Mouse (Mus musculus): ENCODE measurements around the gene Trmt2a.
A peak's percentile ranks its signal among the peaks of the same experiment; 100 is the strongest.

Gene Trmt2a

GRCm38 (mm10) chr16:18233451-18233850 lies 15.0 kb upstream of the Trmt2a start:
- no peak for DNase-seq

- no peak for DNase-seq
These were observed 14.4 kb upstream of the Trmt2a start for GRCm38 (mm10) chr16:18233919-18234670.

GRCm38 (mm10) chr16:18234671-18235388 lies 13.6 kb upstream of the Trmt2a start, which contains the start of gene Zdhhc8:
Zdhhc8 (minus strand) TSS chr16:18235136.
- DNase-seq = peak; percentile 80

- DNase-seq = peak; percentile 73
These were observed 13.0 kb upstream of the Trmt2a start for GRCm38 (mm10) chr16:18235389-18236065.

- DNase-seq = no peak
These were observed 11.6 kb upstream of the Trmt2a start for GRCm38 (mm10) chr16:18236676-18237501.

- no peak for DNase-seq
These were observed 6.9 kb upstream of the Trmt2a start for GRCm38 (mm10) chr16:18241581-18241980.

GRCm38 (mm10) chr16:18247521-18248399 lies 719 bp upstream of the Trmt2a start:
- no peak for DNase-seq

- peak; percentile 77 for DNase-seq
These were observed 987 bp downstream of the Trmt2a start for GRCm38 (mm10) chr16:18249364-18249967.

GRCm38 (mm10) chr16:18250231-18250630 lies 1.8 kb downstream of the Trmt2a start:
- no peak for DNase-seq

- DNase-seq = no peak
These were observed 2.6 kb downstream of the Trmt2a start for GRCm38 (mm10) chr16:18250828-18251790.

- DNase-seq = no peak
These were observed 4.3 kb downstream of the Trmt2a start for GRCm38 (mm10) chr16:18252736-18253135.

- DNase-seq = no peak
These were observed 5.4 kb downstream of the Trmt2a start for GRCm38 (mm10) chr16:18253866-18254265.

GRCm38 (mm10) chr16:18258221-18258620 lies 9.7 kb downstream of the Trmt2a start, which contains the start of gene Gm49776:
Gm49776 (minus strand) TSS chr16:18258321.
- DNase-seq = no peak

GRCm38 (mm10) chr16:18265024-18265423 lies 16.5 kb downstream of the Trmt2a start:
- no peak for DNase-seq

- no peak for DNase-seq
These were observed 19.7 kb downstream of the Trmt2a start for GRCm38 (mm10) chr16:18268182-18268581.

GRCm38 (mm10) chr16:18275166-18275565 lies 26.7 kb downstream of the Trmt2a start:
- no peak for DNase-seq

GRCm38 (mm10) chr16:18288166-18288565 lies 39.7 kb downstream of the Trmt2a start:
- no peak for DNase-seq

GRCm38 (mm10) chr16:18288581-18289061 lies 40.1 kb downstream of the Trmt2a start:
- no peak for DNase-seq

GRCm38 (mm10) chr16:18289067-18289588 lies 40.6 kb downstream of the Trmt2a start, which contains the start of gene Dgcr8:
Dgcr8 (minus strand) TSS chr16:18289246.
- DNase-seq = peak; percentile 99
